Mouse (Mus musculus): ENCODE data around the gene Nectin2. TPM values are rescaled to one million over a fixed set of nuclear protein-coding genes. Genes with fewer than 3 reads are reported as not detected.

The Nectin2 gene
- polyA plus RNA-seq, 1 experiment from 2014 or later = 46.7 TPM

GRCm38 (mm10) chr7:19704475-19704874 is 45.8 kb downstream of the Nectin2 start:
- no peak overlapping the region for H3K27ac ChIP-seq
- 96% methylated on average over 4 of the region's 4 CpGs for WGBS
- H3K9ac ChIP-seq = no peak overlapping the region
- no peak for DNase-seq (ENCODE audit: low spot score)
- H3K4me3 ChIP-seq (replicated peaks; ENCODE audit: low read length) = no peak overlapping the region
- H3K4me2 ChIP-seq (replicated peaks) = no peak overlapping the region
- H3K27me3 ChIP-seq (ENCODE audit: control insufficient read depth, insufficient read depth, low read length) = no peaks in the 10 kb centered on the region
- H3K9me3 ChIP-seq (ENCODE audit: control insufficient read depth, low read length) = no peaks in the 10 kb centered on the region
- H3K4me1 ChIP-seq (replicated peaks; ENCODE audit: control insufficient read depth, insufficient read depth, low read length) = peaks cover 2% of the 10 kb centered on the region; the same call in 1 of the 2 replicates
- H3K36me3 ChIP-seq (replicated peaks; ENCODE audit: control insufficient read depth, insufficient read depth) = peaks cover 54% of the 10 kb centered on the region
- no peak for ATAC-seq (ENCODE audit: low FRiP score)

GRCm38 (mm10) chr7:19702859-19703555 is 47.3 kb downstream of the Nectin2 start:
- no peak for DNase-seq (ENCODE audit: low spot score)
- Histone ChIP-seq H3K9me3 (ENCODE audit: control insufficient read depth, low read length) (no peaks in the 10 kb centered on the region), H3K9ac (no peak overlapping the region), H3K27me3 (ENCODE audit: control insufficient read depth, insufficient read depth, low read length) (no peaks in the 10 kb centered on the region), H3K27ac (no peak overlapping the region), H3K4me3 (replicated peaks; ENCODE audit: low read length) (no peak overlapping the region), H3K4me2 (replicated peaks) (no peak overlapping the region), H3K4me1 (replicated peaks; ENCODE audit: control insufficient read depth, insufficient read depth, low read length) (peaks cover 16% of the 10 kb centered on the region), H3K36me3 (replicated peaks; ENCODE audit: control insufficient read depth, insufficient read depth) (peaks cover 42% of the 10 kb centered on the region)
- ATAC-seq (ENCODE audit: low FRiP score) = no peak
- WGBS = 94% methylated on average over 16 of the region's 16 CpGs

GRCm38 (mm10) chr7:19701069-19701761 is 49.1 kb downstream of the Nectin2 start:
- DNase-seq (ENCODE audit: low spot score) (peak; percentile 70), ATAC-seq (ENCODE audit: low FRiP score) (peak; percentile 21; the same call in 1 of the 2 replicates)
- H3K4me2 ChIP-seq (replicated peaks) = no peak overlapping the region
- no peak overlapping the region for H3K9ac ChIP-seq
- peaks cover 33% of the 10 kb centered on the region for H3K36me3 ChIP-seq (replicated peaks; ENCODE audit: control insufficient read depth, insufficient read depth)
- no peaks in the 10 kb centered on the region for H3K9me3 ChIP-seq (ENCODE audit: control insufficient read depth, low read length)
- H3K4me1 ChIP-seq (replicated peaks; ENCODE audit: control insufficient read depth, insufficient read depth, low read length) = peaks cover 18% of the 10 kb centered on the region
- no peak overlapping the region for H3K4me3 ChIP-seq (replicated peaks; ENCODE audit: low read length)
- no peaks in the 10 kb centered on the region for H3K27me3 ChIP-seq (ENCODE audit: control insufficient read depth, insufficient read depth, low read length)
- 31% methylated on average over 22 of the region's 22 CpGs for WGBS
- no peak overlapping the region; the same call in 1 of the 2 replicates for H3K27ac ChIP-seq

- peaks cover 18% of the 10 kb centered on the region for H3K4me1 ChIP-seq (replicated peaks; ENCODE audit: control insufficient read depth, insufficient read depth, low read length)
- WGBS = 61% methylated on average over 12 of the region's 12 CpGs
- H3K4me3 ChIP-seq (replicated peaks; ENCODE audit: low read length) = no peak overlapping the region
- H3K36me3 ChIP-seq (replicated peaks; ENCODE audit: control insufficient read depth, insufficient read depth) = peaks cover 33% of the 10 kb centered on the region
- ATAC-seq (ENCODE audit: low FRiP score) (no peak), DNase-seq (ENCODE audit: low spot score) (no peak)
- no peaks in the 10 kb centered on the region for H3K27me3 ChIP-seq (ENCODE audit: control insufficient read depth, insufficient read depth, low read length)
- H3K27ac ChIP-seq = no peak overlapping the region
- H3K4me2 ChIP-seq (replicated peaks) = no peak overlapping the region
- no peaks in the 10 kb centered on the region for H3K9me3 ChIP-seq (ENCODE audit: control insufficient read depth, low read length)
- no peak overlapping the region for H3K9ac ChIP-seq
Observed at GRCm38 (mm10) chr7:19700299-19701068, 49.8 kb downstream of the Nectin2 start.

DNA sequence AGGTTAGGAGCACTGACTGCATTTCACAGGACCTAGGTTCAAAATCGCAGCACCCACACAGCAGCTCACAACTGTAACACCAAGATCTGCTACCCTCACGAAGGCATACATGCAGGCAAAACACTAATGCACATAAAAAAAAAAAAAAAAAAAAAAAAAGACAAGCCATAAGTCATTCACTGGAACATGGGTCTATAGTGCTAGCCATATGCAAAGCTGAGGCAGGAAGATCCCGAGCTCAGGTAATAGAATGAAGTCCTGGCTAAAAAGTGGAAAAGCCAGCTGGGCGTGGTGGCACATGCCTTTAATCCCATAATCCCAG is 50.5 kb downstream of the Nectin2 start:
- DNase-seq (ENCODE audit: low spot score) = no peak
- no peak overlapping the region for H3K9ac ChIP-seq
- no peaks in the 10 kb centered on the region for H3K9me3 ChIP-seq (ENCODE audit: control insufficient read depth, low read length)
- H3K4me1 ChIP-seq (replicated peaks; ENCODE audit: control insufficient read depth, insufficient read depth, low read length) = peaks cover 18% of the 10 kb centered on the region
- no peak overlapping the region for H3K4me2 ChIP-seq (replicated peaks)
- no peak overlapping the region for H3K4me3 ChIP-seq (replicated peaks; ENCODE audit: low read length)
- H3K27me3 ChIP-seq (ENCODE audit: control insufficient read depth, insufficient read depth, low read length) = no peaks in the 10 kb centered on the region
- peaks cover 26% of the 10 kb centered on the region for H3K36me3 ChIP-seq (replicated peaks; ENCODE audit: control insufficient read depth, insufficient read depth)
- H3K27ac ChIP-seq = no peak overlapping the region
- 82% methylated on average over 4 of the region's 4 CpGs for WGBS
- no peak for ATAC-seq (ENCODE audit: low FRiP score)

DNA sequence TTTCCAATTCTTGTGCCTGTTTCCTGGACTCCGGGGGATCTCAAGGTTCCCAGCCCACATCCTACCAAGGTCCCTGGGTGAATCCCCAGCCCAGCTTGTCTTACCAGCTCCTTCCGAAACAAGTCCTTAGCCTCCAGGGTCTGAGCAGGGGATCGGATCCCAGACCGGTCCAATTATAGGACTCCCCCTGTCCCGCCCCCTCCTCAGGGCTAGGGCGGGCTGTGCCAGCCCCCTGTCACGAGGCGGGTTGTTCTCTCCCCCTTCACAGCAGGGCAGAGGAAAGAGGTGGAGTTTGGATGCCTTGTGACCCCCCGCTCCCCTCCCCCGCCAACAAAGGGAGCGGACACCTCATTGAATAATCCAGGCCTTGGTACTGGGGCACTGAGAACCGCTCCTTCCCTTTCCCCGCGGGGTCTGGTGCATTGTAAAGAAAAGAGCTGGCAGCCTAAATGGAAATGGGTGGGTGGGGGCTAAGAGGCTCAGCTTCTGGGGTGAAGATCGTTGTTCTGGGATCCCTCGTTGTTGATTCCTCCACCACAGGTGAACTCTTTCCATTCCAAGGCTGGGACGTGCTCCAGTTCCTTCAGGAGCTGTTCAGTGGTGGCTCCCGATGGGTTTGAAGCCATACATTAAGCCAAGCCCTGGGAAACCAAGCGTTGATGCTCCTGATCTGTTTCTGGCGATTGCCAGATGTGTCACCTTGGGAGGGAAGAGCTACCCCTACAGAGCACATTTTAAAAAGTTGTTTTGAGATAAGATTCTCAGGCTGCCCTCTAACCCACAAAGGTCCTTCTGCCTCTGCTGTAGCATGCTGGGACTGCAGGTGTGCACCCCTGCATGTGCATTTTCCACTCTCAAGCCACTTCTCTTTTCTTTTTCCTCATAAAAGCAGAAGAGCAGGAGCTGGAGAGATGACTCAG is 51.1 kb downstream of the Nectin2 start, which contains the start of gene Apoe:
Apoe (minus strand) TSS at position 282 of the 920 bp plus-strand sequence.
- under 1% methylated on average over 19 of the region's 20 CpGs for WGBS
- H3K9ac ChIP-seq = peak within 1 kb of the TSS; percentile 44
- peak; percentile 52 for ATAC-seq (ENCODE audit: low FRiP score)
- peak within 1 kb of the TSS; percentile 28 for H3K4me3 ChIP-seq (replicated peaks; ENCODE audit: low read length)
- peak within 1 kb of the TSS; percentile 48 for H3K4me2 ChIP-seq (replicated peaks)
- no peak for DNase-seq (ENCODE audit: low spot score)
- no peak within 1 kb of the TSS for H3K27ac ChIP-seq
- H3K36me3 ChIP-seq (replicated peaks; ENCODE audit: control insufficient read depth, insufficient read depth) = peaks cover 23% of the 10 kb centered on the region
- H3K27me3 ChIP-seq (ENCODE audit: control insufficient read depth, insufficient read depth, low read length) = no peaks in the 10 kb centered on the region
- peaks cover 18% of the 10 kb centered on the region for H3K4me1 ChIP-seq (replicated peaks; ENCODE audit: control insufficient read depth, insufficient read depth, low read length)
- no peaks in the 10 kb centered on the region for H3K9me3 ChIP-seq (ENCODE audit: control insufficient read depth, low read length)

DNA sequence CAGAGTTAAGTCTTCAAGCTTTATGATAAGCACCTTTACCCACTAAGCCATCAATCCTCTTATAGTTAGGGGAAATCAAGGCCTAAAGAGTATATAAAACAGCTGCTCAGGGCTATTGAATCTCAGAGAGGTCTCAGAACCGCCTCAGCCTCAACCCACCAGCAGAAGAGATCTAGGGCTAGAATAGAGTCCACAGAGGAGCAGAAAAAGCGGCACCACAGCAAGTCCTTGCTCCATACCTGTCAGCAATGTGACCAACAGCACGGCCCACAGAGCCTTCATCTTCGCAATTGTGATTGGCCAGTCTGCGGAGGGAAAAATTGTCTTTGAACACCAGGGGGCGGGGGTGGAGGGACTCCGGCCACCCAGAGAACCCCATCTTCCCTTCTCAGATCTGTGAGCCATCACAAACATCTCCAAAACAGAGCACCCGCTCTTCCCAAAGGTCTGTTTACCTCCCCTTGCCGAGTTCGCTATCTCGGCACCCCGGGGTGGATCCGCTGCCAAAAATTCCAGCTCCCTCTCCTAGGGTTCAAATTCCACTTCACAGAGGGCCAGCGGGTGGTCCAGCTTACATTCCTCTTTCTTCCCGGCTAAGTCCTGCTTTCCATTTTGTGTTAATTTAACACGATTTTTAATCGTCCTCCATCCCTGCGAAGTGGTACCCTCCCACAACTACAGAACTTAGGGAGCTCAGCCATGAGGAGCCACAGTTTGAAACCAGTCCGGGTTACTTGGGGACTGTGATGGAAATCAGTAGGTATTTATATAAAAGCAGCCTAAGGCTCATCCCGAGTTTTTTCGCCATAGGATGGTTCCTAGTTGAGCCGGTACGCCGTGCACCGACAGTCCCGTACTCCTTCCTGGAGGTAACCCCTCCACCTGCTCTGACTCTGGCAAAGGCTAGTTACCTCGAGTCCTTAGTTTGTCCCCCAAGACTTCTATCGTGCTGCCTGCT is 52.1 kb downstream of the Nectin2 start:
- Histone ChIP-seq H3K27me3 (ENCODE audit: control insufficient read depth, insufficient read depth, low read length) (no peaks in the 10 kb centered on the region), H3K9me3 (ENCODE audit: control insufficient read depth, low read length) (no peaks in the 10 kb centered on the region), H3K4me3 (replicated peaks; ENCODE audit: low read length) (peak overlapping the region; percentile 28), H3K36me3 (replicated peaks; ENCODE audit: control insufficient read depth, insufficient read depth) (peaks cover 16% of the 10 kb centered on the region), H3K4me2 (replicated peaks) (peak overlapping the region; percentile 48), H3K4me1 (replicated peaks; ENCODE audit: control insufficient read depth, insufficient read depth, low read length) (peaks cover 20% of the 10 kb centered on the region), H3K27ac (no peak overlapping the region), H3K9ac (peak overlapping the region; percentile 44)
- DNase-seq (ENCODE audit: low spot score) (no peak), ATAC-seq (ENCODE audit: low FRiP score) (no peak)
- WGBS = 2% methylated on average over 28 of the region's 28 CpGs

DNA sequence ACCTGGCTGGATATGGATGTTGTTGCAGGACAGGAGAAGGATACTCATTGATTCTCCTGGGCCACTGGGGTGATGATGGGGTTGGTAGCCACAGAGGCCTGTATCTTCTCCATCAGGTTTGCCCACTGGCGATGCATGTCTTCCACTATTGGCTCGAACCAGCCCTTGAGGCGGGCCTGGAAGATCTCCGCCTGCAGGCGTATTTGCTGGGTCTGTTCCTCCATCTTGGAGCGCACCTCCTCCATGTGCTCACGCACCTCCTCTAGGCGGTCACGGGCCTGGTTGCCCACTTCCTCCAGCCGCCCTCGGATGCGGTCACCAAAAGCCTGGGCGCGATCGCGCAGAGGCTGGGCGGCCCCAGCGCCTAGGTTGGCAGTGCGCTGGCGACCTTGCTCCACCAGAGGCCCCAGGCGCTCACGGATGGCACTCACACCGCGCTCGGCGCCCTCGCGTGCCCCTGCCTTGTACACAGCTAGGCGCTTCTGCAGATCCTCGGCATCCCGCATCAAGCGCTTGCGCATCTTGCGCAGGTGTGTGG is 53.9 kb downstream of the Nectin2 start:
- H3K9me3 ChIP-seq (ENCODE audit: control insufficient read depth, low read length) = no peaks in the 10 kb centered on the region
- no peak for DNase-seq (ENCODE audit: low spot score)
- H3K36me3 ChIP-seq (replicated peaks; ENCODE audit: control insufficient read depth, insufficient read depth) = 0 out of 2 replicates have a peak, but pooled peaks cover 1% of the 10 kb centered on the region
- no peak overlapping the region for H3K4me3 ChIP-seq (replicated peaks; ENCODE audit: low read length)
- peaks cover 20% of the 10 kb centered on the region for H3K4me1 ChIP-seq (replicated peaks; ENCODE audit: control insufficient read depth, insufficient read depth, low read length)
- WGBS = 95% methylated on average over 34 of the region's 34 CpGs
- ATAC-seq (ENCODE audit: low FRiP score) = no peak
- H3K27ac ChIP-seq = no peak overlapping the region
- no peak overlapping the region for H3K4me2 ChIP-seq (replicated peaks)
- no peaks in the 10 kb centered on the region for H3K27me3 ChIP-seq (ENCODE audit: control insufficient read depth, insufficient read depth, low read length)
- H3K9ac ChIP-seq = no peak overlapping the region
